13 mouse cellular contexts compared by ENCODE assay signal in genomic region chr10:21839248-21840155, GRCm38 (mm10). TPM values are rescaled to one million over a fixed set of nuclear protein-coding genes. Genes with fewer than 3 reads are reported as not detected.
DNase-seq lines count a peak whose midpoint lies in the region; ATAC-seq lines count a peak whose summit lies in the region.
"Had no signal": no experiment of that assay in that cellular context is flagged by ENCODE, and none has a peak within 500 bp of the region (broad histone marks: within the 10 kb centered on the region; RNA-seq: fewer than 3 reads in every experiment).

No protein-coding gene starts in this region.

- peak; percentile 55; the same call in 1 of the 2 replicates for ATAC-seq in heart, embryonic 12.5 days (ENCODE audit: insufficient number of reproducible peaks, low FRiP score)
- no peak for ATAC-seq in activated CD4-positive, CD25-positive, alpha-beta regulatory T cell, adult 4 months
- ATAC-seq in megakaryocyte, adult 5-6 weeks (ENCODE audit: poor library complexity, severe bottlenecking), result no peak
- ATAC-seq: hindbrain, postnatal 0 days had no signal

- peaks cover 6% of the 10 kb centered on the region for H3K4me1 ChIP-seq in heart, embryonic 12.5 days (replicated peaks)
- H3K4me1 ChIP-seq: limb, embryonic 15.5 days had no signal

- H3K9me3 ChIP-seq in heart, embryonic 12.5 days (replicated peaks), result no peaks in the 10 kb centered on the region
- H3K9me3 ChIP-seq: limb, embryonic 15.5 days; neural tube, embryonic 13.5 days had no signal

- H3K36me3 ChIP-seq in heart, embryonic 12.5 days, result no peaks in the 10 kb centered on the region
- H3K36me3 ChIP-seq: limb, embryonic 15.5 days; neural tube, embryonic 13.5 days had no signal

- no peaks in the 10 kb centered on the region for H3K27me3 ChIP-seq in heart, embryonic 12.5 days (replicated peaks)
- H3K27me3 ChIP-seq: limb, embryonic 15.5 days; neural tube, embryonic 13.5 days had no signal

- H3K27ac ChIP-seq in heart, embryonic 12.5 days (ENCODE audit: poor library complexity, severe bottlenecking), result no peak overlapping the region
- H3K27ac ChIP-seq: hindbrain, postnatal 0 days; limb, embryonic 15.5 days; neural tube, embryonic 13.5 days had no signal

- H3K9ac ChIP-seq in heart, embryonic 12.5 days, result no peak overlapping the region
- H3K9ac ChIP-seq: limb, embryonic 15.5 days; neural tube, embryonic 13.5 days had no signal

- 27% methylated on average over 13 of the region's 13 CpGs for WGBS in heart, embryonic 12.5 days

- peak overlapping the region; percentile 3; the same call in 1 of the 2 replicates for H3K4me2 ChIP-seq in heart, embryonic 12.5 days
- H3K4me2 ChIP-seq: limb, embryonic 15.5 days; neural tube, embryonic 13.5 days had no signal

- H3K4me3 ChIP-seq in heart, embryonic 12.5 days, result no peak overlapping the region
- H3K4me3 ChIP-seq: limb, embryonic 15.5 days; neural tube, embryonic 13.5 days had no signal

- DNase-seq in heart, adult 9 months (ENCODE audit: low spot score in 2 of 2), result no peak
- peak; percentile 10 for DNase-seq in adrenal gland, postnatal 25 days
- DNase-seq in heart, postnatal 4 days, result peak; percentile 24
- DNase-seq in retina, embryonic 14.5 days (ENCODE audit: low spot score), result peak; percentile 25
- DNase-seq in kidney, postnatal 14 days, result no peak
- DNase-seq: gastrocnemius, postnatal 10 days; thymus, adult 2 months had no signal

RNA-seq across cellular contexts. Expression of gene Sgk1, which starts 42.5 kb away (rescaled TPM):
- 24.3 and 26.0 TPM in 2 replicates for polyA plus RNA-seq in heart, embryonic 12.5 days (2016; fragmentation: Nextera tagmentation; extraction: Ambion mirVana)
- total RNA-seq in adrenal gland, postnatal 25 days (2021), result 108 and 120 TPM in 2 replicates
- 10 to 100 TPM; 70.2 to 73.8 TPM for total RNA-seq in heart, postnatal 4 days (2021)
- polyA plus RNA-seq in activated CD4-positive, CD25-positive, alpha-beta regulatory T cell, adult 4 months (2017; shearing (Covaris generic)), result 10 to 100 TPM; 34.8 to 57.5 TPM
- total RNA-seq in megakaryocyte, adult 5-6 weeks (2015), result 27.2 and 31.3 TPM in 2 replicates
- total RNA-seq in megakaryocyte, adult 5-6 weeks (2017), result 43.9 and 48.3 TPM in 2 replicates

Comparison
In these comparisons a context has a peak if more than half of its experiments do, and no peak if none do; other contexts are left out.
1. DNase-seq: peak in adrenal gland, postnatal 25 days (single experiment), heart, postnatal 4 days (single experiment) and retina, embryonic 14.5 days (single experiment); none in heart, adult 9 months (0 of 2) and kidney, postnatal 14 days (single experiment).